Mouse (Mus musculus) left cerebral cortex, postnatal 14 days (tissue): ENCODE measurements around the gene Grb7. TPM values are rescaled to one million over a fixed set of nuclear protein-coding genes. Genes with fewer than 3 reads are reported as not detected.

Experiments used
- DNase-seq, 2 experiments: peaks; one replicate each; pipeline ENCODE4 v3.0.0; 2021 to 2022; ENCODE audit warnings: low spot score in 2 of 2, mixed read lengths in 1 of 2
- intact Hi-C: fragments of 180-260 bp; cut with DNase I; formaldehyde crosslinking; loops from one replicate; pipeline ENCODE4 v1.15.1; 2025
- total RNA-seq, 2 experiments: library from RNA; stranded (reverse); gene quantifications; 2 replicates each; pipeline ENCODE4 v1.2.3; 2021

The Grb7 gene
- total RNA-seq, 2 experiments from 2014 or later, result 1.6 to 4.4 TPM

DNA sequence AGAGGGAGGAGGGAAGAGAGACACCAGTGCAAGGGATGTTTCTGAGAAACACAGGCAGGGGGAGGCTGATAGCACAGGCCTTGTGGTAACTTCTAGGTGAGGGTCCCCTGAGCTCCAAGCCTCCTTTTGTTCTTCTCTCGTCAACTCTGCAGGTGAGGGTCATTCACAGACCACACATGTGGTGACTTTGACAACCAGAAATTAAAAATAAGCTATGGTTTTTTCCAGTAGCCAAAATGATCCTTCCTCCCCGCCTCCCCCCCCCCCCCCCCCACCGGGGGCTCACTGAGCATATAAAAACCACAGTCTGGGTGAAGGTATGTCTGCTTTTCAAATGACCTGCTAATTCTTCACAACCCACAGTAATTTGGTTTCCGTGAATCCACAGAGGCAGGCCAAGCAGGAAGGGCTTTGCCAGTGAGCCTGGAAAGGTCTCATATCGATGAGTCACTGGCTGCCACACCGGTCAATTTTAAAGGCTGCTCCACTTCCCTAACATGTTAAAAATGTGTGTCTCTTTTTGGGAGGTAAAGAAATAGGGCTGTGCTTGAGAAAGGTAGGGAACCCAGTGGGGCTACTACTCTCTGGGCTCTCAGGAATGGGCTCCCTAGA, 15.0 kb downstream of the Grb7 start:
- intact Hi-C loops, result no loop called here
- DNase-seq, result no peak

DNA sequence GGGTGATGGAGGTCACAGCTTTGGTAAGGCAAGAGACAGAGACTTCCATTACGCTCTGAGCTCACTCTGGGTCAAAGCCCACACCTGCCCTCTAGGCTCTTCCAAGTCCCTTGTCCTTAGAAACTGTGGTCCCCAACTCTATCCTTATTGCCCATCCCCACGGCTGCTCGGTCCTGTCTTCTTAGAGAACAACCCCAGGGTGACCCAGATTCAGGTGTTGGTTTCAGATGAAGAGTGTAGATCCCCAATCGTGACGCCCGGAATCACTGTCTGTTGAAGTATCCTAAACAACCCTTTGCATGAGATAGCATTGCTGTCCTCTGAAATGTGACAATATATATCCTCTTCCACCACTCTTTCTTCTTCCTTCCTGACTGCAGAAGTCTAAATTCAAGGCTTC, 16.1 kb downstream of the Grb7 start:
- intact Hi-C loops, result no loop called here
- no peak for DNase-seq

DNA sequence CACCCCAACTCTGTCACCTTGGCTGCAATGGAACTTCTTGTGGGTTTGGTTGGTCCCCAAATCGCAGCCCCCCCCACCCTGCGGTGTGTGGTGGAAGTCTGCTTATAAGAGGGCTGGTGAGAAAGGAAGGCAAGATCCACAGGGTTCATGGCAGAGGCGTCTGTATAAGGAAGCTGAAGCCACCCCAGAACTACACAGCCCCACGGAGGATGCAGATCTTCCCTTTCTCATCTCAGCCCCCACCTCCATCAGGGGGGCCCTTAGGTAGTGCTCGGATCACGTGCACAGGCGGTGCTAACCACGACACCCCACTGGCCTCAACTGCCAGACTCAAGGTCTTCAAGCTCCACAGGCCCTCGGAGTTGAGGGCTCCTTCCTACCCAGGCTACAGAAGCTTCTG, 17.7 kb downstream of the Grb7 start:
- no peak for DNase-seq
- intact Hi-C loops, result no loop called here

DNA sequence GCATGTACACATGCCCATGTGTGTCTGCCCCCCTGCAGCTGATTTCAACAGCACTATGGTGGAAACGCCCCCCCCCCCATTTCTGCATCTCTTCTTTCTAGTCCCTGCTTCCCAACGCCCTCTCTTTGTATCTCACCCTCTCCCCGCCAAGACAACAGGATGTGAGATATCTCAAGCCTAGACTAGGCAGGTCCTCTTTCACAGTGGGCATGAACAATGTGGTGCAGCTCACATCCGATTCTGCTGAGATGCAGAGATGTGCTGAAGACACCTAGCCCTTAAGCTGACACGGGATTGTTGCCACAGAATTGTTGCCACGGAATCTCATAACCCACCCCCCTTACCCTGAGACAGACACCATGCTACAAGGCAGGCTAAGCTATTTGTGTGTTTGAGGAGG, 18.3 kb downstream of the Grb7 start:
- DNase-seq, result peak in 1 of 2 experiments; percentile 39
- intact Hi-C loops, result no loop called here

DNA sequence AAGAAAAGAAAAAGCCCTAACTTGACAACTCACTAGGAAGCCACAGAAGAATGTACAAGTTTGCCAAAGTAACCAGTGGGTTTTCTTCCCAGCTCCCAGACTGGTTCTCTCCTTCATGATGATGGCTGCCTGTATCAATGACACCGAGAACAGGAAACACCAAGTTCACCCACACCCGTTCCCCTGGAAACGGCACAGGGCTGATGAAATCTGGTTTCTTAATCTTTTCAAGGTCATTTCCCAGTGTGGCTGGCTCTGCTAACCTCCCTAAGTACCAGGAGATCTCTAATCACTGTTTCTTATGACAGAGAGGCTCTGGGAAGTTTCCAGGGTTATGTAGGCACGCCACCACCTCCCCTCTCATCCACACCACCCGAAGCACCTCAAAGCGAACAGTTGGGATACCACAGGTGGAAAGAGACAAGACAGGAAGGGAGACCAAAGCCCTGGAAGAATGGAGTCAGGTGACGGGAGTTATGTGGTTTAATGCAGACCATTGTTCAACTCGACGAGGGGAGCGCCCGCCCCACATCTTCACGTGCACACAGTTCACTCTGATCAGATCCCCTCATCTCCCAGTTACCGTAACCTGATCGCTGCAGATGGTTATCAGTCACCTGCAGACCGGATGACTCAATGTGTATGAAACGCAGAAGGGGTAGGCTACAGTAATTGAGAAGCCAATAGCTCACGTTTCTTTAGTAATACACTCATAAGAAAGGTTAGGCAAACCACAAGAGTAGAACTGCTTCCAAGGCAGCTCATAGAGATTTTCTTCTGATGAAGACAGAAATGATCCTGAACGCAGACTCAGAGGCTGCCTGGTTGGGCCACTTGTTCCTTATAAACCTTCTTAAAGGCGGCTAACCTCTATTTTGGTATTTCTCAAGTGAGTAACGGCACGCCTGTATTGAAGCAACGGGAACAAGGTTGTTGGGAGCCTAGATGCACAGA, 23.8 kb downstream of the Grb7 start:
- DNase-seq, result no peak
- intact Hi-C loops, result no loop called here

DNA sequence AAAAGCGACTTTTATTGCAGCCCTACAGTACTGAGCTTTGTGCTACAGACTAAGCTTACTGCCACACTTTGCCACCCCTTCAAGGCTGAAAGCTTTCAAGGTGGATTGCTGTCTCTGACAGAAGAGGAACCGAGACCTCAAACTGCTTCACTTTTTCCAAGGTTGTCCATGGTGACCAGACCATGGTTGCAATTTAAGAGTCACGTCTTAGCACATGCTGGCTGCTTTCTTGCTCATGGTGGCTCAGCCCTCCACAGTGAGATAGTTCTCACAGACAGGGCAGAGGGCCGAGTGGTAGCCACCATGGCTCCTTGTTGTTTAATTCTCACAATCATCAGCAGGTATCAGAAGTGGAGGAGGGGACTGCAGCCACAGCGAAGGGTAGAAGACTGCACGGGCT, 24.6 kb downstream of the Grb7 start:
- DNase-seq, result no peak
- intact Hi-C loops, result no loop called here

DNA sequence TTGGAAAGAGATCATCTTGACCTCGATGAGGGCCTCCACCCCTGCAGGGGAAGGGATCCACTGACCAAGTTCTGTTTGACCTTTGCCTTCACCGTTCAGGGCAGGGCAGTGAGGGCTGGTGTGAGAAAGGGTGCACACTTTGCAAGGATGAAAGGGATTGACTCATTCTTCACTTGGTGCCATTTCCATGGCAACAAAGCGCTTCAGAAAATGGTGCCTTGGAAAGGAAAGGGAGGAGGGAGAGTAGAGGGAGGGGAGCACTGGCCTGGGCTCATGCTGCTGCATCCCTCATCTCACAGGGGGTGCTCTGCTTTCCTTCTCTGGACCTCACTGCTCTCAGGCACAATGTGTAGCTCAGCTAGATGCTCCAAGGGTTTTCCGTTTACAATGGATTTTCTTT, 26.5 kb downstream of the Grb7 start:
- intact Hi-C loops, result no loop called here
- DNase-seq, result no peak

DNA sequence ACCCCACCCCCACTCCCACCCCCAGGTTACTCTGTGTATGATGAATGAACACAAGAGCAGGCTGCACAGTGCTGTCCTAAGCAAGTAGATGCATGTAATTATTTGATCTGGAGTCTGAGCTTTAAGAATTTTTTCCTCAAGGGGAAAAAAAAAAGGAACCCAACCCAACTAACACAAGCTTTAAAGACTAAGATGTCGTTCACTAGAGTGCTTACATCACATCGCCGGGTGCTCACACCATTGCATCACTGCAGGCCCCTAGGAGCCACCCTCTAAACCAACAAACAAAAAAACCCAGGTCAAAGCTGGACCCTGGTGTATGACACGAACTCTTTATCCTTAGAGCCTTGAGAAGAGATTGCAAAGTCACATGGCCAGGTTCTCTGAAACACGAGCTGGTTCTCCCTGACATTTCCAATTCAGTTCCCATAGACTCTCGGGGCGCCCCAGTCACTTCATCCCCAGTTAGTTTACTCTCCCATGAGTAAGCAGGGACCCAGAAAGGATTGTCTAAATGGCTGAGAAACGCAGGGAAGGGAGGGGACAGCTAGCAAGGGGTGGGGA, 27.8 kb downstream of the Grb7 start:
- intact Hi-C loops, result no loop called here

DNA sequence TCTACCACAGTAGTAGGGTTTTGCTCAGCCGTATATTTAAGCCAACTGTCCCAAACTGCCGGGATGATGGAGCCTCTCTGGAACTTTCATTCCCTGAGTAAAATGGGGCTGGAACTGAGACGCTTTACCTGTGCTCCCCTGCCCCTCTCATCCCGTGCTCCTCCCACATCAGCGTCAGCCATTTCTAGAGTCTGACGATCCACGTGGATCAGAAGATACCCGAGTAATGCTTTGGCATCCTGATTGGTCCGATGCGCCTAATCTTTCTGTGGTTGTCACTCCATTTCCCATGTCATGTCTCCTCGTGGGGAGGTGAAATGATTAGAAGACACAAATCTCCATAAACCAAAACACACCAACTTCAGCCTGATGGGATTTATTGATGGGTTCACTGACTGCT, 28.8 kb downstream of the Grb7 start:
- intact Hi-C loops, result no loop called here
- DNase-seq, result no peak

More for the DNA sequence above, 27.8 kb downstream of the Grb7 start:
- DNase-seq, result no peak

DNA sequence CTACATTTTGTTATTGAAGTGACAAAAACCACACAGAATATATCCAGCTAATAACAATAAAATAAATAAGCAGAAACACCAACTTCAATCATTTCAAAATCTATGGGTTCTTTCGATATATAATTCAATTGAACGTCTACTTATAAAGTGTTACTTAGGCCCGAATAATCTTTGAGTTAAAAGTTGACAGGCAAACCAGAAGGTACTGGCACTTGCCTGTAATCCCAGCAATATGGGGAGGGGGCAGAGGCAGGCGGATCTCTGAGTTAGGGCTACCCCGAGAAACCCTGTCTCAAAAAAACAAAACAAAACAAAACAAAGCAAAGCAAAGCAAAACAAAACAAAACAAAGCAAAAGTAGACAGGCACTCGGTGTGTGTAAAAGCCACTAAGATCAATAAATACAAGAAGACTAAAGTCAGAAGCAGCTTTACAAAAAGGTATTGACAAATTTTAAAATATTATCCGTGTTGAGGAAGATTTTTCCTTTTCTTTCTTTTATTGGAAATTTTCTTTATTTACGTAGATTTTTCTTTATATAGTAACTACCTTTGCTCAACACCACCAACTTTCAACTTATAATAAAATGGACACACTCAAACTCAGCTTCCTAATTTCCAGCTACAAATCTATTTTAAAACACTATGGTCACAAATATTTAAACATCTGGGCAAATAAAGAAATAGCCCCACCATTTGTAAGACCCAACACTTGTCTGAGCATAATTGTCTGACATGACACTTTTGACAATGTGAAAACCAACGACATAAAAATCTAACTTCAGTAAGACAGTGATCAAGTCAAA, 29.6 kb downstream of the Grb7 start:
- intact Hi-C loops, result no loop called here
- DNase-seq, result no peak

DNA sequence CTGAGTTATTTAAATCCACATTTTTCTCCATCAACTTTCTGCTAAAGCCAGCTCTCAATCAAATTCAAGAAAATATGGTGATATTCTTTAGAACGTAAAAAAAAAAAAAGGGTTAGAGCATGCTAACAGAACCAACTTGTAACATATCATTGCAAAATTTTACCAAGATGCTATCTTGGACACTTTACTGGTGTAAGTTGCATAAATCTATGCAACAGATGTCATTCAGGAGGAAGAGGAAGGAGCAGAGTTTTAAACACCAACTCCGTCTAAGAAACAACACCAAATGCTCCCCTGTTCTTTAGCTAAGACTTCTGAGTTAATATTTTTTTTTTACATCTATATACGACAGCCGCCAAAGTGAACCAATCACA, 30.2 kb downstream of the Grb7 start:
- no peak for DNase-seq
- intact Hi-C loops, result no loop called here

DNA sequence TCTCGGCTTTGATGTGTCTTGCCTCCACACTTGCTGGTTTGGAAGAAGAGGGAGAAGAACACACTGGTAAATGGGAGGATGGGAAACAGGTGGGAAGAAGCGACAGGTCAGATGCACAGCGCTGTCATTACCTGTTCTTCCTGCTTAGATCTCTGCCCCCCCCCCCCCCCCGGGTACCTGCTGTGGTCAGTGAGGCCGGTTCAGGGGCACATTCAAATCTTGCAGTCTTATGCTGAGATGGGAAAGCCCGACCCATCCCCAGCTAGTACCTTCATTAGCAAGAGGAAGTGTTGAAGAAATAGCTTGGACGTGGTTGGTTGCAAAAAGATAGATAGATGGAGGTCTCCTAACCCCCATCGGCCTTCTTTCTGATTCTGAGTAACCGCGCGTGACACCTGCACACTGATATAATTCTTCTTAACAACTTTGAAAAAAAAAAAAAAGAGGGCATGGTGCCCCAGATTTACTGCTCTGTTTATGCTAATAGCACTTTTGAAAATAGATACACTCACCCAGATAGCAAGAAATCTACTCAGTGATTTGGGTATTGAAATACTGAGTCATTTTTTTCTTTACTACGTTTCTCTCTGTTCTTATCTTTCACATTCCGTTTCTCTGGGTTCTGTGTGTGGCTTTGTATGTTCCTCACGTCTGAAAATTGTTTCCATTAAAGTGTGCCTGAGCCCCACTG, 31.0 kb downstream of the Grb7 start:
- DNase-seq, result no peak
- intact Hi-C loops, result no loop called here

DNA sequence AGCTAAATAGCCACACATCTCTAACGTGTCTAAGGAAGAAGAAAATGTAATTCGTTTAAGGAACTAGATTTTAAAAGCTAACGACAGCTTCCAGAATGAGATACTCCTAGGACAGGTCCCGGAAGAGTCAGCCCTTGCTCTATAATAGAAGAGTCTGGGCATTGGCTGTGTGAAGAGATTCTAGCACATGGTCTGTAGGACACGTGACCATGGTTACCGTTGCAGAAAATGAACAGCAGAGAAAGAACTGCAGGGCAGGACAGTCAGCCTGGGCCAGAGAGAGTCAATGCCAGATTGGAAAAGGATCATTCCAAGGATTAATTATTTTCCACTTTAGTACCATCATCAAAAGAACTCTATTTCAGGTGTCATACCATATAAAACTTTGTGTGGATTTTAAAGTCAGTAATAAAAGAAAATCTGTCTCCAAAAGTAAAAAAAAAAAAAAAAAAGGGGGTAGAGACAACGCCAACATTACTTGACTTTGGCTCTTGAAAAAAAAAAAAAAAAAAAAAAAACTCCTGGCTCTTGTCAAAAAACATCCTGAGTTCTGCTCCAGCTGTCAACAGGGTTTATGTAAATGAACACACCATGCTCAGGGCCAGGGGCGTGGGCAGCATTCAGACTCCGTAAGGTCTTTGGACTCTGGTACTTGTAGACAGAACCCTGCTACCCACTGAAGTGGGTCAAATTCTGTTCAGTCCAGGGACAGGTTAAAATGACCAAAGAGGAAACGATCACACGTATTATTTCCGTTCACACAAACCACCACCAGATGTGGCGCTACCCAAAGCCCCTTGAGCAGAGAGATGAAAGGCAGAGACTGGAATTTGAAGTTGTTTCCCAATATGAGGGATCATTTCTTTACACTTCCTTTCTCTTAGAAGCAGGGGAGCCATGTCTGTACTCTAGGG, 33.1 kb downstream of the Grb7 start:
- DNase-seq, result no peak
- intact Hi-C loops, result no loop called here

DNA sequence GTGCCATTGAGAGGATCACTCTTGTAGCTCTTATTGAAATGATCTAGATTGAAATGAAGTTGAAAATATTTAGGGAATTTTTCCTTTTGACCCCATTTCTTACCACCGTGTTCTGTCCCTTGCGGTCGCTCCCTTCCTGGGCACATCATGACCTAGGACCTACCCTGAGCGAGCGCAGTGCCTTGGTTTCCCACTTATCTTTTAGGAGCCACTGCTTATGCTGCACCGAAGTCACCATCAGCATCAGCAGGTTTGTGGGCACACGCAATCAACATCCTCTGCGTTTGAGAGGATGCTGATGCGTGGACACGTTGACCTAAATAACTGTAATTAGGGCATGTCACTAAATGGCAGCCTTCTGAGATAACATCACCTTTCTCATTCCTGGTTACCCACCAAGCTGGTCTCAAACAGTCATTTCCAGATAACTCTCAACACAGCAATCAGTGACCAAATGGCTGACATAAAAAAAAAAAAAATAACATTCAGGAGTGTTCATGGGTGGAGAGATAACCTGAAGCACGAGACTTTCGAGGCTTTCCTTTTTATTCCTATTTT, 33.8 kb downstream of the Grb7 start:
- no peak for DNase-seq
- intact Hi-C loops, result no loop called here

DNA sequence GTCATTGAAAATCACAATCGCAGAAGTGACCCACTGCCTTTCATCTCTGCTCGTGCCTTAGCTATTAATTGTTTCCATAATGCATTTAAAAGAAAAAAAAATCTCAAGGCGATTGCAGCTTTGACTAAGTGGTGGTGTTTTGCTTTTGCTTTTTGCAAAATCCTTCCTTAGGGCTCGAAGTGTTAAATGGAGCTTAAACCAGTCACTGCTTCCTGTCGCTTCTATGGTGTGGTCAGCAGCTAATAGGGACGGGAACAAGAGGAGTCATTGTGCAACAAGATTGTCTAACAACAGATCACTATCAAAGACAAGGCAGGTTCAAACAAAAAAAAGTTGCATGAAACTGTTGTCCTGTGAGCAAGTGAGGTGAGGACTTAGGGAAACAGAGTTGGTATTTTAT, 35.0 kb downstream of the Grb7 start:
- no peak for DNase-seq
- intact Hi-C loops, result no loop called here

DNA sequence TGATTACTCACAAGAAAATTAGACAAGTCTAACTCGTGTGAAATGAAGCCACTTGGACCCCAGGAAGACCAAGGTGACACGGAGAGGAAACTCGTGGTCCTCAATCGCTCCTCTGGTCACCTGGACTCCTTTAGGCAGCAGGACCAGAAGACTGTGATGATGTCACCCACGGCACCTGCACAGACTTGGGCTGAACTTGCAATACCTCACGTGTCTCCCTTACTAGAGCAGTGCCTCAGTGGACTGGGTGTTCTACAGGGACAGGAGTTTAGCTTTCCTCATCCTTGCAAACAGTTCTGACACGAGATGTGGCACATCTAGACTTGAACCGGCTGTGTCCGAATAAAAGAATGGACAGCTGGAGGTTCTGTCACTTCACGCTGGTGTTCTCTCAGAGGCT, 35.9 kb downstream of the Grb7 start:
- intact Hi-C loops, result no loop called here
- DNase-seq, result no peak

DNA sequence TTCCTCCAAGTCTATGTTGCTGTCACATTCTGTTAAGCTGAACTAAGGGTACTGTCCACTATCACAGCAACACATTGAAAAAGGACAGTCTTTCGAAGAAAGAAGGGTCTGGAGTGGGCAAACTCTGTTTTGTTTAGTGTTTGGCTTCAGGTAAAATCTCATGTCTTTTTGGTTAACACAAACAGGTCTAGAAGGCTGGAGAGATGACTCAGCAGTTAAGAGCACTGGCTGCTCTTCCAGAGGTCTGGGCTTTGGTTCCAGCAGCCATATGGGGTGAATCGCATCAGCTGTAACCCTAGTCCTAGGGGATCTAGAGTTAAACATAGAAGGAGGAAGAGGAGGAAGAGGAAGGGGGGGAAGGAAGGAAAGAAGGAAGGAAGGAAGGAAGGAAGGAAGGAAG, 39.6 kb downstream of the Grb7 start:
- DNase-seq, result no peak
- intact Hi-C loops, result no loop called here

DNA sequence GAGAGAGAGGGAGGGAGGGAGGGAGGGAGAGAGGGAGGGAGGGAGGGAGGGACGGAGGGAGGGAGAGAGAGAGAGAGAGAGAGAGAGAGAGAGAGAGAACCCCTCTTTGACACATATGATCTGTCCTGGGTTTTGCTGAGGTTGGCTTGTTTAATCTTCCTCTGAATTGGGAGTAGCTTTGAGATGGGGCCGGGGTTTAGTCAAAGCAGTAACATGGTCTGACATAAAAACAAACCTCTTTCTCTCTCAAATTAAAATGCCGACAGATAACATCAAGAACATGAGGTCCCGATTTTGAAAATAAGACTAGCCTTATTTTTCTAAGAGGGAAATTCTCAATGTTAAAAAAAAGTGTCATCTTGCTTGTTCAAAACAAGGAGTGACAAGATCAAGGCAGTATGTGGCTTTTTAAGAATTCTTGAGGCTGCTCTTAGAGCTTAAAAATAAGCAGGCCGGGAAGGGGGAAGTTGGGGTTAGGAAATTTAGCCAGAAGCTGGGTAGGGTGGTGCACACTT, 41.4 kb downstream of the Grb7 start:
- DNase-seq, result no peak
- intact Hi-C loops, result no loop called here
